Mouse (Mus musculus) left cerebral cortex, adult 8-10 months (tissue): Measurements from ENCODE around the gene Cnga2. TPM values are rescaled to one million over a fixed set of nuclear protein-coding genes. Genes with fewer than 3 reads are reported as not detected.

Source experiments
- DNase-seq, 2 experiments: peaks; one replicate each; pipeline ENCODE4 v3.0.0; 2022; ENCODE audit warnings: low spot score in 2 of 2
- total RNA-seq, 4 experiments: library from RNA; stranded (reverse); gene quantifications; 2 replicates each; pipeline ENCODE4 v1.2.4; 2022

Cnga2 gene
- total RNA-seq, 4 experiments from 2014 or later, result 0.15 to 0.21 TPM; not detected in 2

DNA sequence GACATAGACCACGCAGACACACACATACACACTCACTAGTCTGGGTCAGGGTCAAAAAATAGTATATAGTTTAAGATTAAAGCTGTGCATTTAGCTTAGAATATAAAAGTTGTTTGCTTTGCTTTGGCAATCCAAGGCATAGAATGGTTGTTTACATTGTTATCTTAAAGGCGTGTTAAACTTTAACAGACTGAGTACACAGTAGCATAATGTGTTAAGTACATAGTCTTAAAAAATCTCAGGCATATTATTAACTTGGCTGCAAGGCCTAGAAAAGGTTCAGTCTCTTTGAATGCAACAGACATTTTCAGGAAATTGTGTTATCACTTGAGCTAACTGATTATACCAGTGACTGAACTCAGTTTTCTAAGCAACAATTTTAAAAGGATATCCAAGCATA is 56.3 kb downstream of the Cnga2 start:
- DNase-seq, result no peak

Other genes starting within 250 kb of the Cnga2 start
- 10 to 100 TPM; 32.1 to 39.3 (median 36.1) TPM for gene Vma21, start 175.9 kb upstream of the Cnga2 start, total RNA-seq
- under 1 TPM; 0.28 to 0.80 (median 0.47) TPM for gene Gm1141, start 70.8 kb upstream of the Cnga2 start, total RNA-seq
- gene Prrg3, start 29.2 kb upstream of the Cnga2 start, total RNA-seq, result 10 to 100 TPM; 28.2 to 33.4 (median 29.9) TPM
- under 1 TPM in 3 of 4 experiments, not detected in 1; 0.41 to 0.56 (median 0.55) TPM for gene Fate1, start 18.9 kb upstream of the Cnga2 start, total RNA-seq
- gene Magea4, start 230.2 kb downstream of the Cnga2 start, total RNA-seq, result not detected